Mouse (Mus musculus) lung, postnatal 10 days (tissue): ENCODE data around the gene Hbb-bt.
"Not testable (repeated sequence)": the region's sequence is repeated elsewhere in the genome, so short reads cannot be mapped to it uniquely, and the experiment has no call there.

Source experiments
- DNase-seq: peaks from one replicate; pipeline ENCODE4 v3.0.0; 2021

Hbb-bt gene

GRCm38 (mm10) chr7:103813766-103814165 lies at the start of gene Hbb-bt:
Hbb-bt (minus strand) TSS chr7:103813996.
- DNase-seq: no peak

- DNase-seq: no peak
Observed at GRCm38 (mm10) chr7:103861531-103861930, 47.7 kb upstream of the Hbb-bt start.

GRCm38 (mm10) chr7:103860855-103861254 lies 47.1 kb upstream of the Hbb-bt start:
- DNase-seq: peak; percentile 1

GRCm38 (mm10) chr7:103859076-103859475 lies 45.3 kb upstream of the Hbb-bt start:
- no peak for DNase-seq

GRCm38 (mm10) chr7:103854669-103855068 lies 40.9 kb upstream of the Hbb-bt start:
- no peak for DNase-seq

- no peak for DNase-seq
Observed at GRCm38 (mm10) chr7:103853090-103853489, 39.3 kb upstream of the Hbb-bt start, which contains the start of gene Hbb-y. Hbb-y (minus strand) TSS chr7:103853216.

- DNase-seq: no peak
Observed at GRCm38 (mm10) chr7:103844525-103845325, 30.9 kb upstream of the Hbb-bt start.

GRCm38 (mm10) chr7:103843034-103843433 lies 29.2 kb upstream of the Hbb-bt start, which contains the start of gene Hbb-bh1:
Hbb-bh1 (minus strand) TSS chr7:103843164.
- DNase-seq: no peak

GRCm38 (mm10) chr7:103840268-103840667 lies 26.5 kb upstream of the Hbb-bt start, which contains the start of gene Hbb-bh2:
Hbb-bh2 (minus strand) TSS chr7:103840520.
- DNase-seq: no peak

GRCm38 (mm10) chr7:103827808-103828207 lies 14.0 kb upstream of the Hbb-bt start, which contains the start of gene Hbb-bs:
Hbb-bs (minus strand) TSS chr7:103828096.
- DNase-seq: no peak

- DNase-seq: not testable (repeated sequence)
Observed at GRCm38 (mm10) chr7:103827139-103827538, 13.3 kb upstream of the Hbb-bt start.

- no peak for DNase-seq
Observed at GRCm38 (mm10) chr7:103826255-103826887, 12.6 kb upstream of the Hbb-bt start.

- no peak for DNase-seq
Observed at GRCm38 (mm10) chr7:103825536-103826254, 11.9 kb upstream of the Hbb-bt start.

- no peak for DNase-seq
Observed at GRCm38 (mm10) chr7:103824597-103824996, 10.8 kb upstream of the Hbb-bt start.

- DNase-seq: not testable (repeated sequence)
Observed at GRCm38 (mm10) chr7:103815085-103815484, 1.3 kb upstream of the Hbb-bt start.

- DNase-seq: not testable (repeated sequence)
Observed at GRCm38 (mm10) chr7:103813152-103813551, 644 bp downstream of the Hbb-bt start.

- DNase-seq: no peak
Observed at GRCm38 (mm10) chr7:103812174-103812573, 1.6 kb downstream of the Hbb-bt start.

- no peak for DNase-seq
Observed at GRCm38 (mm10) chr7:103811223-103811845, 2.5 kb downstream of the Hbb-bt start.

GRCm38 (mm10) chr7:103810746-103811145 lies 3.0 kb downstream of the Hbb-bt start:
- DNase-seq: no peak

- no peak for DNase-seq
Observed at GRCm38 (mm10) chr7:103810296-103810695, 3.5 kb downstream of the Hbb-bt start.

- no peak for DNase-seq
Observed at GRCm38 (mm10) chr7:103809801-103810155, 4.0 kb downstream of the Hbb-bt start.

- DNase-seq: no peak
Observed at GRCm38 (mm10) chr7:103808971-103809800, 4.6 kb downstream of the Hbb-bt start.
